13 mouse cellular contexts compared by ENCODE assay signal in the genomic region with DNA sequence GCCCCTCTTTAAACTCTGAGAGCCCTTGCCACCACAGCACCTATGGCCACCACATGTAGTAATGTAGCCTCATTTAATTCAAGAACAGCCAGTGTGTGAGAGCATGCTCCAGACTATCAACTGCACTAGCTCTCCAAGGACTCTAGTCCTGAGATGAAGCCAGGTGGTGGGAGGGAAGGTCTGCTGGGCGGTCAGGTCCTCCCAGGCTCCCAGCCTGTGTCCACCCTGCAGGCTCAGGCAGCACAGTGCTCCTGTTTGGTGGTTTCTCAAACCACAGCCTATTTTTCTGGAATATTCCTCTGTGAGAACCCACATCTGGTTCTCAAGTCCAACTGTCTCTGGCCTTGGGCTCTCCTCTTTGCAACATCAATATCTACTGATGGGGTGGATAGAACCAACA.
"Had no signal": no experiment of that assay in that cellular context is flagged by ENCODE, and none has a peak within 500 bp of the region (broad histone marks: within the 10 kb centered on the region; RNA-seq: fewer than 3 reads in every experiment).

No protein-coding gene starts in this region.

- ATAC-seq: lung, postnatal 0 days; midbrain, embryonic 13.5 days had no signal

- H3K4me2 ChIP-seq: liver, embryonic 11.5 days; liver, embryonic 15.5 days; midbrain, embryonic 13.5 days had no signal

- H3K27me3 ChIP-seq: liver, embryonic 15.5 days; midbrain, embryonic 13.5 days had no signal

- H3K4me3 ChIP-seq: liver, embryonic 15.5 days; midbrain, embryonic 13.5 days had no signal

- H3K4me1 ChIP-seq: liver, embryonic 15.5 days; midbrain, embryonic 13.5 days had no signal

- H3K36me3 ChIP-seq: liver, embryonic 15.5 days; midbrain, embryonic 13.5 days had no signal

- H3K9me3 ChIP-seq: liver, embryonic 15.5 days; midbrain, embryonic 13.5 days had no signal

- H3K9ac ChIP-seq: liver, embryonic 15.5 days; midbrain, embryonic 13.5 days had no signal

- H3K27ac ChIP-seq: kidney, postnatal 0 days; liver, embryonic 15.5 days; midbrain, embryonic 13.5 days had no signal

- DNase-seq: kidney, adult 11 months; kidney, adult 9 months; kidney, postnatal 36 days; left cerebral cortex, postnatal 4 days; lung, adult 2 months; lung, postnatal 36 days; right cerebral cortex, postnatal 14 days; thymus, postnatal 36 days had no signal
